Mouse (Mus musculus) Patski (cell line): Measurements from ENCODE around the gene 4930432M17Rik. TPM values are rescaled to one million over a fixed set of nuclear protein-coding genes. Genes with fewer than 3 reads are reported as not detected.
A peak's percentile ranks its signal among the peaks of the same experiment; 100 is the strongest.

ENCODE experiments used
- ATAC-seq: fragments of 100-300 bp; one replicate; pipeline ENCODE4 v1.8.0; 2021
- CTCF ChIA-PET: fragments of 350-600 bp; sonication (Branson Sonifier 250); formaldehyde crosslinking; loops from one replicate; lab custom pipeline; 2022; ENCODE audit warnings: inconsistent platforms; lab: Charles Lee
- POLR2A ChIA-PET: fragments of 350-600 bp; sonication (Branson Sonifier 250); formaldehyde crosslinking; loops from one replicate; lab custom pipeline; 2022; ENCODE audit warnings: antibody characterized with exemption, inconsistent platforms; lab: Charles Lee
- DNase-seq: peaks from one replicate; pipeline ENCODE4 v3.0.0-alpha.2; 2011; ENCODE audit warnings: low read depth, low spot score
- H3K27me3 ChIP-seq: fragments of 371-371 bp; one replicate; pipeline ENCODE4 v1.5.1; 2021
- CTCF ChIP-seq: fragments of 100-300 bp; IDR thresholded peaks from one replicate; pipeline ENCODE4 v1.5.1; 2021
- in situ Hi-C: fragments of 300-500 bp; cut with MboI; formaldehyde crosslinking; loops from 3 replicates; pipeline ENCODE4 v1.11.1; 2018; ENCODE audit warnings: low pct_unique_long_range_greater_than_20kb, mixed read lengths
- polyA plus RNA-seq: library from polyadenylated mRNA; unstranded; gene quantifications from one replicate; pipeline ENCODE4 v1.2.3, GENCODE M21; 2021

4930432M17Rik gene
- polyA plus RNA-seq, 1 experiment from 2014 or later, result not detected

DNA sequence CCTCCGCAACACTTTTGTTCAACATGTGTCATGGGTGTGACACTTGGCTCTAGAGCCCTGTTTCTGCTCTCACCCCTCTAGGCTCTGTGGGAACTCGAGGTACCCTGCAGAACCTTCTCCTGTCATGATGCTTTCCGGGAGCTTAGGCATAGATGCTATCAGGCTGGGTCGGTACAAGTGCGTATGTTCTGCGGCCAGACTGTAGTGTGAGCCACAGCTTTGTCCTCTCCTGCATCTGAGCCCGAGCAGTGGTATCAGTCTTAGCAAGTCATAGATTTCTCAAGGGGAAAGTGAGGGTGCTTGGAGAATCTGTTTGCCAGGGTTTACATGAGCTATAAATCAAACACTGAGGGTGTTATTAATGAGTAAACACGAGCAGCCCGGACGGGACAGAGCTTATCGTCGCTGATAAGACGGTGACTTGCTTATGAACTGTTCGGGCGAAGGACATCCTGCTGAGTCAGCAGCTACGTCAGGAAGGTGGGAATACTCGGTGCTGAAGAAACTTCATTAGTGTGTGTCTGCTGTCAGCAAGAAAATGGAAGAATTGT, 42.7 kb downstream of the 4930432M17Rik start:
- no peaks in the 10 kb centered on the region for H3K27me3 ChIP-seq
- no peak for DNase-seq
- POLR2A ChIA-PET, result interaction anchor here (0.6 to 2.0 kb wide), 11 partner anchors 8 to 137 kb away, joined by 3 to 8 read pairs (median 4); no protein-coding TSS in a partner anchor
- CTCF ChIA-PET, result interaction anchor here (0.9 to 1.7 kb wide), 9 partner anchors 10 to 162 kb away, joined by 3 to 10 read pairs (median 4); partner anchors contain the start of gene F3
- in situ Hi-C loops, result no loop called here
- ATAC-seq, result no peak
- TF ChIP-seq CTCF, result no peak

DNA sequence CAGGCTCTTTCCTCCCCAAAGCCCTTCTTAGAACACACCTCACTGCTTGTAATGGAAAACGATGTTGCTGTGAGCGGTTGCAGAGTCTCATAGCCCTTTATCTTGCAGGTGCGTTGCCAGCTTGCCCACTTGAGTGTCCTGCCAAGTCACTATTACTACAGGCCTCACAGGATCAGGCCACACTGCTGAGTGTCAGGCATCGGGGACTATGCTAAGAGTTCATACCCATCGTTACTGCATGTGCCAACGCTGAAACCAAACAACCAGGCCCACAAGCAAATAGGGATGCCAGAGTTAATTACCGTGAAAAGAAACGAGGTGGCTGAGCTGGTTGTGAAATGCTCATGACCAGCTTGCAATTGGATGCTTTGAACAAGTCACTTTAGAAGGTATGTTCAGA, 43.3 kb downstream of the 4930432M17Rik start:
- ATAC-seq, result peak; percentile 87

DNA sequence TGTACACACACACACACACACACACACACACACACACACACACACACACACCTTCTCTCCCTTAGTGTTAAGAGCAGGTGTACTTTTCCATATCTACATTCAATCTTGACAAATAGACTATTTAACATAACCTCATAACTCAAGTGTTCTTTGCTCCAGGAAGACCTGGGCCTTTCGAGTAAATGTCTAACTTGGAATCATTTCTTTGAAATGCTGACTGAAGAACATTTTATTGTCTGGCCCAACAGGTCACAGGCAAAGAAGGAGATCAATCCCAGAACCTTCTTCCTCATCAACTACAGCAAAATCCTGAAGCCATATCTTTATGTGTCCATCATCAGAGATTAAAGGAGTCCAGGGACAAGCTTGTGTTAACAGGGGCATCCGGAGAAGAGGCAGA, 43.9 kb downstream of the 4930432M17Rik start:
- no peak for TF ChIP-seq CTCF
- no peaks in the 10 kb centered on the region for H3K27me3 ChIP-seq
- in situ Hi-C loops, result no loop called here
- DNase-seq (no peak), ATAC-seq (no peak)
- CTCF ChIA-PET, result interaction anchor here (0.7 to 1.7 kb wide), 5 partner anchors 15 to 163 kb away, joined by 3 to 10 read pairs (median 3); no protein-coding TSS in a partner anchor
- POLR2A ChIA-PET, result interaction anchor here (1.8 kb wide), 1 partner anchor 32 kb away, joined by 4 read pairs; no protein-coding TSS in a partner anchor

More for the DNA sequence above, 43.3 kb downstream of the 4930432M17Rik start:
- DNase-seq, result no peak
- in situ Hi-C loops, result no loop called here
- TF ChIP-seq CTCF, result no peak
- ChIA-PET CTCF (interaction anchor here (0.7 to 1.7 kb wide), 7 partner anchors 10 to 162 kb away, joined by 3 to 10 read pairs (median 4); partner anchors contain the start of gene F3), POLR2A (interaction anchor here (1.0 to 2.0 kb wide), 6 partner anchors 10 to 112 kb away, joined by 3 to 7 read pairs (median 5); no protein-coding TSS in a partner anchor)
- no peaks in the 10 kb centered on the region for H3K27me3 ChIP-seq

DNA sequence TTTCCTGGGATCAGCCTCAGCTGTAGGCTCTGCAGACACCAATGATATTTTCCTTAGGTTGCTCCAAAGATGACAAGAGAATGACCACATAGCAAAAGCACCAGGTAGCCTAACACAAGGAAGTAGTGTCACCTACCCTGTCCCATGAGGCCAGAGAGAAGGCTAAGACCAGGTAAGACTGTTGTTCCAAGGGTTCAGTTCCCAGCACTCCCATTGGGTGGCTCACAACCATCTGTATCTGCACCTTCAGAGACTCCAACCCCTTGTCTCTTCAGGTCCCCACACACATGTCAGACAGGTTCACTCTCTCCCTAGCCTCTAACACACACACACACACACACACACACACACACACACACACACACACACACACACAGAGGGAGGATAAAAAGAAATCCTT, 44.8 kb downstream of the 4930432M17Rik start:
- POLR2A ChIA-PET, result interaction anchor here (1.3 kb wide), 1 partner anchor 10 kb away, joined by 3 read pairs; no protein-coding TSS in a partner anchor

DNA sequence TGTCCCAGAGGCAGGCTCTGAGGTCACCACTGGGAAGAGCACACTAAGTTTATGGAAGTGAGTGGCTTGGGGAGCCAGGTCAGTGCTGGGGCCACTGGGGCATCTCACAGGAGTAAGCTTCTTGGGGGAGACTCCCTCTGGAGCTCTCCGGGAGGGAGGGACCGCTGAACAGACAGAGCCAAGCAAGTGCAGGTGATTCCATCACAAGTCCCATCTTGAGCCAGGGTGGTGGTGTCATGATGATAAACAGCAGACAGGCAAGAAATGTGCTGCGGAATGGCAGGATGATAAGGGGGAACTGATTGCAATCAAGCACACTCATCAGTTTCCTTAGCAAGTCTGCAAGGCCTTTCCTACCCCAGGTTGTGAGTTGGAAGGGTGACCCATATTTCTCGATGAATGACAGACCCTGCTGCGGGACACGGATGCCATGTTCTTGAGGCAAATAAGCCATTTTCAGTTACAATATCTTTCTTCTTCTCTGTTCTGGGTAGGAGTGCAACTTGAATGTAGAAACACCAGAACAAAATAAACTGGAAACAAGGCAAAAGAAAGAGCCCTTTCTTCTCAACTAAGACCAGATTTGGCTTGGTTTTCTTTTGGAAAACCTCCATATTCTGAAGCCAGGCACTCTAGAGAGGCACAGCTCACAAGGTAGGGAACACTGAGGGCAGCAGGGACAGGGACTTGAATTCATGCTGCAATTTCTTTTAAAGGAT, 45.3 kb downstream of the 4930432M17Rik start:
- no peak for TF ChIP-seq CTCF
- in situ Hi-C loops, result no loop called here
- DNase-seq (no peak), ATAC-seq (no peak)
- POLR2A ChIA-PET, result interaction anchor here (1.3 kb wide), 1 partner anchor 10 kb away, joined by 3 read pairs; no protein-coding TSS in a partner anchor
- CTCF ChIA-PET, result interaction anchor here (0.7 to 1.4 kb wide), 5 partner anchors 16 to 162 kb away, joined by 3 to 4 read pairs (median 3); no protein-coding TSS in a partner anchor
- no peaks in the 10 kb centered on the region for H3K27me3 ChIP-seq

More for the DNA sequence above, 44.8 kb downstream of the 4930432M17Rik start:
- DNase-seq (no peak), ATAC-seq (no peak)
- CTCF ChIA-PET, result interaction anchor here (0.7 to 1.7 kb wide), 5 partner anchors 16 to 164 kb away, joined by 3 to 4 read pairs (median 3); no protein-coding TSS in a partner anchor
- H3K27me3 ChIP-seq, result no peaks in the 10 kb centered on the region
- no peak for TF ChIP-seq CTCF
- in situ Hi-C loops, result no loop called here

DNA sequence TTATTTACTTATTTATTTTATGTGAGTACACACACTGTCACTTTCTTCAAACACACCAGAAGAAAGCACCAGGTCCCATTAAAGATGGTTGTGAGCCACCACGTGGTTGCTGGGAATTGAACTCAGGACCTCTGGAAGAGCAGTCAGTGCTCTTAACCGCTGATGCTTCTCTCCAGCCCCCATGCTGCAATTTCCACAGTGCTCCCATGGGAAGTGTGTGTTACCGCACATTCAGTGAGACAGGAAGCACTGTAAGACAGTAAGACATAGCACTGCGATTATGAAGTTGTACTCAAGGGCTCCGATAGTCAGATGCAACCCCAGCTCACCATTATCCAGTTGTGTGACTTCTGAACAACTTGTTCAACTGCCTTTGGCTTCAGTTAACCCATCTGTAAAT, 45.9 kb downstream of the 4930432M17Rik start:
- CTCF ChIA-PET, result interaction anchor here (0.7 to 1.5 kb wide), 5 partner anchors 9 to 163 kb away, joined by 3 to 4 read pairs (median 3); no protein-coding TSS in a partner anchor
- no peaks in the 10 kb centered on the region for H3K27me3 ChIP-seq
- no peak for DNase-seq
- ATAC-seq, result no peak
- no peak for TF ChIP-seq CTCF
- in situ Hi-C loops, result no loop called here
- POLR2A ChIA-PET, result no interaction called here

DNA sequence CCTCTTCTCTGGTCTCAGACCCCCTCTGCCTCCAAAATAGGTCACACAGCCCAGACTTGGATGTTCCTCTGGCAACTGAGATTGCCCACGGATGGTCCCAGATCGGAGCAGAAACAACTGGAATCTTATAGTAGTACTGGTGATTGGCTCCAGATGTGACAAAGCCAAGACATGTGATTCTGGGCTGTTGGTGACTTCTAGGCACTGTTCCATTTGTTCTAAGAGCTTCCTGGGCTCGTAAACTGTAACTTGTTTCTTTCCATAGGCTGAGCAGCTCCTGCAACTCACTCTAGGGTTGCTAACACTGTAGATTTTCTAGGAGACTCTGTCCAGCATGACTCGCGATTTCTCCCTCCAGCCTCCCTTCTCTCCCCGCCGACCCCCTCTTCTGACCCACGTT, 48.1 kb downstream of the 4930432M17Rik start:
- H3K27me3 ChIP-seq, result no peaks in the 10 kb centered on the region
- CTCF ChIA-PET, result interaction anchor here (1.1 kb wide), 1 partner anchor 83 kb away, joined by 4 read pairs; no protein-coding TSS in a partner anchor
- DNase-seq (no peak), ATAC-seq (no peak)
- TF ChIP-seq CTCF, result no peak
- POLR2A ChIA-PET, result interaction anchor here (0.6 to 1.5 kb wide), 2 partner anchors 18 to 124 kb away, joined by 3 to 5 read pairs; no protein-coding TSS in a partner anchor
- in situ Hi-C loops, result no loop called here

DNA sequence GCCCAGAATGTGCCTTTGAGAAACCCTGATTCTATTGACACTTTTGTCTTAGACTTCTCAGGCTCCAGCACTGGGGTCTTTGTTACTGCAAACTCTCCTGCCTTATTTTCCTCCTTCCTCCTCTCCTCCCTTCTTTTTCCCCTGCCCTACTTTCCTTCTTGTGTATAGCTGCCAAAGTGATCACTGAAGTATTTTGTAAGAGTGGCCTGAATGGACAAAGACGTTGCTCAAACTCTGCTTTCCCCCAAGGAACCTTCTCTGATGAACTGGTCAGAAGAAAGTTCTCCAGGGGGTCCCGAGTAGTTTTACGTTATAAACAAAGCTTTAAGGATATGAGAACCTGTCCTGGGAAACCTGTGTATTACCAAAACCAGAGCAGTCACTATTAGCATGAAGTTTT, 49.1 kb downstream of the 4930432M17Rik start:
- in situ Hi-C loops, result loop anchor here (5.0 kb wide), 2 partner anchors 32 to 67 kb away; no protein-coding TSS in a partner anchor
- H3K27me3 ChIP-seq, result no peaks in the 10 kb centered on the region
- ChIA-PET CTCF (interaction anchor here (3.2 kb wide), 1 partner anchor 17 kb away, joined by 17 read pairs; no protein-coding TSS in a partner anchor), POLR2A (interaction anchor here (1.5 kb wide), 1 partner anchor 17 kb away, joined by 5 read pairs; no protein-coding TSS in a partner anchor)
- DNase-seq (no peak), ATAC-seq (no peak)
- no peak for TF ChIP-seq CTCF

DNA sequence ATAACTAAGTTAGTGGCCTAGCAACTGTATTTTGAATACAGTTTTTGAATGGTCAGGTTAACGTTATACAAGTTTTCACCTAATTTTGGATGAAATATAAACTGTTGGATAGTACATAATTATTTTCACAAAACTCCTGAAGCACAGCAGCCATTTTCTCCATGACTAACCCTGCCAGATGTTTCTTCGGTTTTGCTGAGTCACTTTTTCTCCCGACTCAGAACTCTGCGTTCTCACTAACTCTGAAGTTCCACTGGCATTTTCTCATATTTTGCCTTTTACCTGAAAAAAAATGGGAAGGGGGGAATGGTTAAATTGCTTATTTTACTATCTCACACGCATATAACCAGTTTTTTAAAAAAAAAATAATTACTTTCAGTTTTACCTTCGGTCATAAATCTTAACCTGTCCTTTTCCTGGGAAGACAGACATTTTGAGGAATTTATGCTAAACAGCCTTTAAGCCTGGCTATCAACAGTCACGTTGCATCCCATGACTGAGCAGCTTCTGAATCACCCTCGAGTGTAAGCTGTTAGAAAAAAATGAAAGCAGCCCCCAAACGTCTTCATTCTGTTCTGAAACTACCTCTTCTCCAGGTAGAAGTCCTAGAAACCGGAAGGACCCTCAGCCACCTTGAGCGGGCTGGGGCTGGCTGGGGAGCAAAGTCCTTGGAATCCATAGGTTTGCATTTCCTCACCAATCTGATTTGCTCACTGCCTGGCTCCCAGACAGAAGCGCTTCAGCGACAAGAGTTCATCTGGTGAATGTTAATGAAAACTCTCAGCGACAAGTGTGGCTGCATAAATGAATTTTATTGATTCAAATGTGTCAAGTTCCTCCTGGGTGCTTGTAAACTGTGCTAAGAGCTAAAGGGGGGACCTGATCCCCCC, 50.5 kb downstream of the 4930432M17Rik start:
- H3K27me3 ChIP-seq, result no peaks in the 10 kb centered on the region
- DNase-seq, result no peak
- ChIA-PET POLR2A (interaction anchor here (0.6 to 1.5 kb wide), 8 partner anchors 8 to 455 kb away, joined by 3 to 5 read pairs (median 3); no protein-coding TSS in a partner anchor), CTCF (interaction anchor here (0.9 to 5.6 kb wide), 12 partner anchors 13 to 150 kb away, joined by 3 to 33 read pairs (median 5); no protein-coding TSS in a partner anchor)
- in situ Hi-C loops, result loop anchor here (5.0 kb wide), 2 partner anchors 34 to 69 kb away; no protein-coding TSS in a partner anchor
- TF ChIP-seq CTCF, result no peak
- ATAC-seq, result no peak
